Mouse (Mus musculus): ENCODE data around the gene Gm2916.
"Not testable (repeated sequence)": the region's sequence is repeated elsewhere in the genome, so short reads cannot be mapped to it uniquely, and the experiment has no call there.

The Gm2916 gene

DNA sequence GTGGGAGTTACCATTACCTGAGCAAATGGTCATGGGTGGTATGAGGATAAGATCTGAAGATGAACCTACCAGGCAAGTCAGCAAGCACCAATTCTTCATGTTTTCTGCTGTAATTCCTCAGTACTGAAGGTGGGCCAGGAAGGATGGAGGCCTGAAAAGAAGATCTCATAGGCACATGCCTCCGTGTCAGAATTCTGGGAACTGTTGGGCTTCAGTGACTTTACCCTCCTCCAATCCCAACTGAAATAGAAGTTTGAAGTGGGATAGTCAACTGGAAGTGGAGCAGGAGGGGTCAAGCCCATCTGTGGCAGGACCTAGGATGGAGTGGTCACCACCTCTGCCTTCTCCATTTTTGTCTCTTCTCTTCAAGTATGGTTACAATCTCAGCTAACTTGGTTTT, at the start of gene Gm2916:
Gm2916 (plus strand) TSS at position 301 of the 400 bp plus-strand sequence.
- DNase-seq (ENCODE audit: low spot score in 2 of 2) = not testable (repeated sequence)

DNA sequence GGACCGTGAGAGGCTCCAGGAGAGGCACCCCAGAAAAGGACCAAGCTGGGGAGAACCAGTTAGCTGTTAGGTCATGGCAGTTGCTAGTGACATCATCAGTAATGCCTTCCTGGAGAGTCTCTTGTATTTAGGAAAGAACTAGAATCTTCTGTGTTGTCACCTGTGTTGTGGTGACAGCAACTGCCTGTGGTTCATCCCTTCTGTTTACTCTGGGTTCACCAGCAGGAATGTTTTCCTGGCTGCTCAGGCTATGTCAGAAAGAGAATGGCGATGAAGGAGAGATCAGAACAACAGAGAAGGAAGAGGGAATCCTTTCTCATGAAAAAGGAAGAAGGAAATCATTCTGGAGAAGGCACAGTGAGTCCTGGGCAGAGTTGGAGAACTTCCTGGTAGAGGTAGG, 38.0 kb upstream of the Gm2916 start, which contains the start of gene Gm3033:
Gm3033 (plus strand) TSS at position 301 of the 400 bp plus-strand sequence.
- not testable (repeated sequence) for DNase-seq (ENCODE audit: low spot score in 2 of 2)

DNA sequence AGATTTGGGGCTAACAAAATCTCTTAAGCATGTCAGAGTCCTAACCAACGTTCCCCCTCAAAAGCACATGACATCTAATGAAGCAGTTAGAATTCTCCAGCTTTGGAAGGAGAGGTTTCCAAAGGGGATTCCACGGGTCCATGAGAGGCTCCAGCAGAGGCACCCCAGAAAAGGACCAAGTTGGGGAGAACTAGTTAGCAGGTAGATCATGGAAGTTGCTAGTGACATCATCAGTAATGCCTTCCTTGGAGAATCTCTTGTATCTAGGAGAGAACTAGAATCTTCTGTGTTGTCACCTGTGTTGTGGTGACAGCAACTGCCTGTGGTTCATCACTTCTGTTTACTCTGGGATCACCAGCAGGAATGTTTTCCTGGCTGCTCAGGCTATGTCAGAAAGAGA, 47.5 kb downstream of the Gm2916 start, which contains the start of gene Gm3029:
Gm3029 (plus strand) TSS at position 301 of the 400 bp plus-strand sequence.
- not testable (repeated sequence) for DNase-seq (ENCODE audit: low spot score in 2 of 2)

DNA sequence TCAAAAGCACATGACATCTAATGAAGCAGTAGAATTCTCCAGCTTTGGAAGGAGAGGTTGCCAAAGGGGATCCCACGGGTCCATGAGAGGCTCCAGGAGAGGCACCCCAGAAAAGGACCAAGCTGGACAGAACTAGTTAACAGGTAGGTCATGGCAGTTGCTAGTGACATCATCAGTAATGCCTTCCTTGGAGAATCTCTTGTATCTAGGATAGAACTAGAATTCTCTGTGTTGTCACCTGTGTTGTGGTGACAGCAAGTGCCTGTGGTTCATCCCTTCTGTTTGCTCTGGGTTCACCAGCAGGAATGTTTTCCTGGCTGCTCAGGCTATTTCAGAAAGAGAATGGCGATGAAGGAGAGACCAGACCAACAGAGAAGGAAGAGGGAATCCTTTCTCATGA, 79.3 kb downstream of the Gm2916 start, which contains the start of gene Gm3095:
Gm3095 (plus strand) TSS at position 301 of the 400 bp plus-strand sequence.
- DNase-seq (ENCODE audit: low spot score in 2 of 2) = not testable (repeated sequence)

Data from frontal cortex, postnatal 10 days (tissue).